Mouse (Mus musculus): Measurements from ENCODE around the gene Pop7. TPM values are rescaled to one million over a fixed set of nuclear protein-coding genes. Genes with fewer than 3 reads are reported as not detected.
A peak's percentile ranks its signal among the peaks of the same experiment; 100 is the strongest.

The Pop7 gene
- polyA plus RNA-seq, 1 experiment: 7.1 TPM

DNA sequence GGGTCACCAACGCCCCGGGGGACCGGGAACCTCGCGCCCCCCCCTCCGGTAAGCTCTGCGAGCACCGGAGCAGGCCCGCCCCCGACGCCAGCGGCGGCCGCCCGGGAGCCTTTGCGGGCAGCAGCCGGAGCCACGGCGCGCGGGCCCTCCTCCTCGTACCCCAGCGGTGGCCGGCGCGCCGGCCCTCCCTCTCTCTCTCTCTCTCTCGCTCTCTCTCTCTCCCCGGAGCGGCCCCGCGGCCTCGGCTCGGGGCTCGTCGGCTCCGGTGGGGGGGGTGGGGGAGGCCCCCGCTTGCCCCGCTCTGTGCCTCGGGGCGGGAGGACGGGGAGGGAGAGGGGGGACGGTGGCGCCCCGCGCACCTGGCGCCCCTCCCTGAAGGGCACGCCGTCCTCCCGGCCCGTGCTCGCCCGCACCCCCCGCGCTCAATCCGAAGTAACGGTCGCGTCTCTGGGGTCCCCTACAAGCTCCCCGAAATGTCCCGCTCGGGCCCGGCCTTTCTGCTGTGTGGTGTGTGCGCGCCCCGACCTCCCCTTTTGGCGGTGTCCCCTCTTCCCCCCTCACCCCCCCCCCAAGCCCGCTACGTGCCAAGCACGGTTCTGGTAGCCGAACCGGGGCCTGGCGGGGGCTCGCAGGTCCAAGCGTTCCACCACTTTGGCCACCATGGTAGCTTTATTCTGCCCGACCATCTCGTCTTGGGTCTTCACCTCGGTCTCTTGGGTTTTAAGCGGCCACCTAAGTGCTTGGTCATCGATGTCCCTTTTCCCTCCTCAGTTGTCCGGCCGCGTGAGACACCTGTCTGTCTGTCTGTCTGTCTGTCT, 8.5 kb upstream of the Pop7 start:
- no peak for TF ChIP-seq GATA1 (IDR thresholded peaks at IDR 0.05; ENCODE audit: low read length)
- no peak for TF ChIP-seq TAL1 (IDR thresholded peaks at IDR 0.05; ENCODE audit: low read length)
- peaks cover 49% of the 10 kb centered on the region for H3K4me1 ChIP-seq (ENCODE audit: control insufficient read depth)
- H3K27me3 ChIP-seq (ENCODE audit: control insufficient read depth): no peaks in the 10 kb centered on the region
- peak overlapping the region; percentile 82 for H3K4me3 ChIP-seq (replicated peaks)
- peaks cover 29% of the 10 kb centered on the region for H3K36me3 ChIP-seq (ENCODE audit: control insufficient read depth)
- no peaks in the 10 kb centered on the region for H3K9me3 ChIP-seq (ENCODE audit: control insufficient read depth, low read length)

DNA sequence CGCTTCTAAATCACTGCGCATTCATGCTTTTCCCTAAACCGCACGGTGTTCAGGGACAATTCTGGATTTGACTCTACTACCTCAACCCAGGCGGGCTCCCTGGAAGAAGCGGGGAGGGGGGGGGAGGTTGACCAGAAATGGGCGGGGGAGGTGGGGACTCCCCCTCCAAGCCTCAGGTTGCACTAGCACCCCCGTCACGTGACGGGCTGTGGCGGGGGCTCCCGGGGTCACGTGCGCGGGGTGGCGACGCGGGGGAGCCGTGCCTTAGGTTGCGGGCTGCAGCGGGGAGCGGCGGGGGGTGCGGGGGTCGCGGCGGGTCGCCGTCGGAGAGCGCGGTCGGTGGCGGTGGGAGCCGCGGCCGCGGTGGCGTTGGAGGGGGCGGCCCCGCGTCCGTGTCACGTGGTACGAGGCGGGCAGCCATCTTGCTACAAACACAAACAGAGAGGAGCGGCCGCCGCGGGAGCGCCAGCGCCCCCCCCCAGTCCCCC, 7.7 kb upstream of the Pop7 start:
- peaks cover 48% of the 10 kb centered on the region for H3K4me1 ChIP-seq (ENCODE audit: control insufficient read depth)
- TF ChIP-seq GATA1 (IDR thresholded peaks at IDR 0.05; ENCODE audit: low read length): no peak
- TF ChIP-seq TAL1 (IDR thresholded peaks at IDR 0.05; ENCODE audit: low read length): no peak

DNA sequence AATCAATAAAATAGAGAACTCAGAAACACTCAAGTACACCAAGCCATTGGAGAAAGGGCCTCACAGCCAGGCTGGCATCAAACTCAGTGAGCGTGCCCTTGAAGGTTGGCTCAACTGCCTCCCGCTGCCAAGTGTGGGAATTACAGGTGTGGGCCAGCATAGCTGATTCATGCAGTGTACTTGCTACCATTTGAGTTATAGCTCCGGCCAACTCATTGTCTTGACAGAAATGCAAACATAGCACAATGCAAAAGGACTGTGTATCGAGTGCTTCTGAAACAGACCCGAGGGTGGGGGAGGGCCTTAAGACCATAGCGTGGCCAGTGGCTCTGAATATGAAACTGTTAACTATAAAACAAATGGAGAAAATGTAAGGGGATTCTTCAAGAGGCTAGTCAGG, 1.7 kb upstream of the Pop7 start:
- no peaks in the 10 kb centered on the region for H3K27me3 ChIP-seq (ENCODE audit: control insufficient read depth)
- H3K4me1 ChIP-seq (ENCODE audit: control insufficient read depth): peaks cover 40% of the 10 kb centered on the region
- H3K36me3 ChIP-seq (ENCODE audit: control insufficient read depth): peaks cover 18% of the 10 kb centered on the region
- H3K4me3 ChIP-seq (replicated peaks): no peak overlapping the region
- H3K9me3 ChIP-seq (ENCODE audit: control insufficient read depth, low read length): no peaks in the 10 kb centered on the region
- TF ChIP-seq TAL1 (IDR thresholded peaks at IDR 0.05; ENCODE audit: low read length) (no peak), GATA1 (IDR thresholded peaks at IDR 0.05; ENCODE audit: low read length) (no peak)

More for the DNA sequence above, 7.7 kb upstream of the Pop7 start:
- H3K27me3 ChIP-seq (ENCODE audit: control insufficient read depth): no peaks in the 10 kb centered on the region
- no peaks in the 10 kb centered on the region for H3K9me3 ChIP-seq (ENCODE audit: control insufficient read depth, low read length)
- peak overlapping the region; percentile 82 for H3K4me3 ChIP-seq (replicated peaks)
- peaks cover 26% of the 10 kb centered on the region for H3K36me3 ChIP-seq (ENCODE audit: control insufficient read depth)

DNA sequence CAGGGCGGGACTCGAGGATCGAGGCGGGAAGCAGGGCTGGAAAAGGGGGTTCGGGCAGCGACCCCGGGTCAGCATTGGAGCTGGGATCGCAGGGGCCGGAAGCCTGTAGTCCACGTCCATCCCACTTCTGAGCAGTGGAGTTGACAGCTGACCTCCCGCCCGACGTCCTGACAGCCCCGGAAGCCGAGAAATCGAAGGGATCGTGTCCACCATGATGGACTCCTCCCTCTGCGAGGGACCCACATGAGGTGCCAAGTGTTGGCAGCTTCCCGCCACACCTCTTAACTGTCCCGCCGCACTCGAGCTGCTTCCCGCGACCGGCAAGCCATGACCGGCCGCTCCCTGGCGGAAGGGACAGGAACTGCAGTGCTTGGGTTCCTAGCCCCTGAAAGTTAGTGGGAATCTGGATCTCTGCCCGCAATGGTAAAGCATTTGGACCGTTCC, 371 bp upstream of the Pop7 start:
- Histone ChIP-seq H3K36me3 (ENCODE audit: control insufficient read depth) (peaks cover 18% of the 10 kb centered on the region), H3K4me1 (ENCODE audit: control insufficient read depth) (peaks cover 40% of the 10 kb centered on the region), H3K27me3 (ENCODE audit: control insufficient read depth) (no peaks in the 10 kb centered on the region), H3K4me3 (replicated peaks) (peak overlapping the region; percentile 83), H3K9me3 (ENCODE audit: control insufficient read depth, low read length) (no peaks in the 10 kb centered on the region)
- TF ChIP-seq TAL1 (IDR thresholded peaks at IDR 0.05; ENCODE audit: low read length): no peak
- no peak for TF ChIP-seq GATA1 (IDR thresholded peaks at IDR 0.05; ENCODE audit: low read length)

DNA sequence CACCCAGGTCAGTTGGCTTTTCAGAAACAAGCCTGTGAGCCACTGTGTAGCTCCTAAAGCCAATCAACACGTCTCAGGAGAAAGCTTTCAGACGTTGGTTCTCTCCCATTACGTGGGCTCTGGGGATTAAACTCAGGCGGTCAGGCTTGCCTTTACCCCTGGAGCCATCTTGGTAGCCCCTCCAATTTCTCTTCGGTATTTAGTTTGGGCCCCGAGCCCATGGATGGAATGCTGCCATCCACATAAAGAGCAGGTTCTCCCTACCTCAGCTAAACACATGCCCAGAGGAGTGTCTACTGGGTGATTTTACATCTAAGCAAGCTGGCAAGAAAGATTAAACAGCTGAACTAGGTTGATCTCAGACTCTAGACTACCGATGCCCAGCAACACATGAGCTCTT, 2.1 kb downstream of the Pop7 start:
- H3K4me3 ChIP-seq (replicated peaks): no peak overlapping the region
- H3K27me3 ChIP-seq (ENCODE audit: control insufficient read depth): no peaks in the 10 kb centered on the region; the same call in 1 of the 2 replicates
- peaks cover 40% of the 10 kb centered on the region for H3K4me1 ChIP-seq (ENCODE audit: control insufficient read depth)
- H3K9me3 ChIP-seq (ENCODE audit: control insufficient read depth, low read length): no peaks in the 10 kb centered on the region
- H3K36me3 ChIP-seq (ENCODE audit: control insufficient read depth): peaks cover 18% of the 10 kb centered on the region
- TF ChIP-seq TAL1 (IDR thresholded peaks at IDR 0.05; ENCODE audit: low read length): no peak
- no peak for TF ChIP-seq GATA1 (IDR thresholded peaks at IDR 0.05; ENCODE audit: low read length)

DNA sequence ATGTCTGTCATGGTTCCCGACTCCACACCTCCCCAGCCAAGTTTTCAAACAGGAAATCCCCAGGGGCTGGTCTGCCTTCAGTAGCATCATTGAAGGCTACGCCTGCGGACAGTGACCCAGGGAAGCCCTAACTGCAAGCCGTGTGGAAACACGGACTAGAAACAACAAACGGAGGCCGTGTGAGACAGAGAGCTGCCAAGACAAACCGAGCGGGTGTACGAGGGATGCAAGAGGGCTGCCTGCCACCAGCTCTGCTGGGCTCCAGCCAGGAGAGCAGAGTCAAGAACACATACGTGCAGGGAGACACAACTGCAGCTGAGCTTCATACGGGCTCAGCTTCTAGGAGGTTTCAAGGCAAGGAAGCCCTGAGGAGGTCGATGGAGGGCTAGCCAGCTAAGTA, 8.5 kb downstream of the Pop7 start:
- Histone ChIP-seq H3K4me3 (replicated peaks) (no peak overlapping the region), H3K9me3 (ENCODE audit: control insufficient read depth, low read length) (no peaks in the 10 kb centered on the region), H3K4me1 (ENCODE audit: control insufficient read depth) (no peaks in the 10 kb centered on the region), H3K36me3 (ENCODE audit: control insufficient read depth) (no peaks in the 10 kb centered on the region), H3K27me3 (ENCODE audit: control insufficient read depth) (no peaks in the 10 kb centered on the region; the same call in 1 of the 2 replicates)
- TF ChIP-seq GATA1 (IDR thresholded peaks at IDR 0.05; ENCODE audit: low read length) (no peak), TAL1 (IDR thresholded peaks at IDR 0.05; ENCODE audit: low read length) (no peak)

DNA sequence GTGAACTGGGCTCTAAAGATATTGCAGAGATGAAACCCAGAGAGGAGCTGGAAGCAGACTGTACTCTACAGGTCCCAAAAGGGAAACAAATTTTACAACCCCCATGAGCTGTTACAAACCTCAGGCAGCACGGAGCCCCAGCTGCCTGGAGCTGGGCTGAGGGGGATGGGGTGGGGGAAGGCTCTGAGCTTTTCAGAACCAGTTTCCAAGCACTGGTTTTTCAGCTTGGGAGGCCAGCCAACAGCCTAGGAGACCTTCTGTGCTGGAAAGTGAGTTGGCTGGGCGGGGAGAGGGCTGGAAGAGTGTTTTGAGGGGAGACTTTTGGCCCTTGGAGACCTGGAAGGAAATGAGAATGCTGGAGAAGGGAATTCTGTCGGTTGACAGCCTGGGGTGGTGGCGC, 10.8 kb downstream of the Pop7 start:
- Histone ChIP-seq H3K36me3 (ENCODE audit: control insufficient read depth) (no peaks in the 10 kb centered on the region), H3K4me1 (ENCODE audit: control insufficient read depth) (no peaks in the 10 kb centered on the region), H3K27me3 (ENCODE audit: control insufficient read depth) (peaks cover 6% of the 10 kb centered on the region), H3K4me3 (replicated peaks) (no peak overlapping the region), H3K9me3 (ENCODE audit: control insufficient read depth, low read length) (no peaks in the 10 kb centered on the region; the same call in 1 of the 2 replicates)
- TF ChIP-seq GATA1 (IDR thresholded peaks at IDR 0.05; ENCODE audit: low read length): no peak

DNA sequence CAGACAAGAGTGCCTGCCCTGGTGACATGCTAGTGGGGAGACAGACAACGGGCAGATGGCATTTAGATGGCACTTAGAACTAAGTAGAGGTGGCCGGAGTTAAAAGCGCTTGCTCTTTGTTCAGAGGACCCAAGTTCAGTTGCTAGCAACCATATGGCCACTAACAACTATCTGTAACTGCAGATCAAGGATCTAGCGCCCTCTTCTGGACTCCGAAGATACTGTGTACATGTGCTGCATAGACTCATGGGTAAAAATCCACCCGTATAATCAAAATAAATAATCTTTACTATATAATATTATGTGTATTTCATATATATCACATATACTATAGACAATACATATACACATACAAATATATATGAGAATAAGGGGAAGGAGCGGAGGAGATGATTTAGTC, 14.7 kb downstream of the Pop7 start:
- H3K36me3 ChIP-seq (ENCODE audit: control insufficient read depth): no peaks in the 10 kb centered on the region

DNA sequence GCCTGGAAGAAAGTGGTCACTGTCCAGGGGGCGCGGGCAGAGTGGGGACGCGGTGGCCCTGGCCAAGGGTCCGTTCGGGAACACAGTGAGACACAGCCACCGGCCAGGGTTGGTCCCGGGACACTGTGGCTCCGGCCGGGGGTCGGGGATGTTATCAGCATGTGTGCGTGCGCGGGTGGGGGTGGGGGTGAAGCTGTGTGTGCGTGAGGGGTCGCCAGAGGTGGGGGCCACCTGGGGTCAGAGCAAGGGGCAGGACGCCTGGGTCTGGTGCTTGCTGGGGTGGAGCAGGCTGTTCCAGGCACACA, 16.5 kb downstream of the Pop7 start:
- Histone ChIP-seq H3K36me3 (ENCODE audit: control insufficient read depth) (no peaks in the 10 kb centered on the region), H3K27me3 (ENCODE audit: control insufficient read depth) (peaks cover 26% of the 10 kb centered on the region), H3K4me1 (ENCODE audit: control insufficient read depth) (no peaks in the 10 kb centered on the region), H3K9me3 (ENCODE audit: control insufficient read depth, low read length) (no peaks in the 10 kb centered on the region; the same call in 1 of the 2 replicates), H3K4me3 (replicated peaks) (peak overlapping the region; percentile 35)
- no peak for TF ChIP-seq TAL1 (IDR thresholded peaks at IDR 0.05; ENCODE audit: low read length)
- no peak for TF ChIP-seq GATA1 (IDR thresholded peaks at IDR 0.05; ENCODE audit: low read length)

More for the DNA sequence above, 14.7 kb downstream of the Pop7 start:
- Histone ChIP-seq H3K4me1 (ENCODE audit: control insufficient read depth) (no peaks in the 10 kb centered on the region), H3K4me3 (replicated peaks) (no peak overlapping the region), H3K27me3 (ENCODE audit: control insufficient read depth) (peaks cover 26% of the 10 kb centered on the region), H3K9me3 (ENCODE audit: control insufficient read depth, low read length) (no peaks in the 10 kb centered on the region; the same call in 1 of the 2 replicates)
- TF ChIP-seq GATA1 (IDR thresholded peaks at IDR 0.05; ENCODE audit: low read length): no peak
- TF ChIP-seq TAL1 (IDR thresholded peaks at IDR 0.05; ENCODE audit: low read length): no peak
